Mouse (Mus musculus): ENCODE measurements around the gene Wif1. TPM values are rescaled to one million over a fixed set of nuclear protein-coding genes. Genes with fewer than 3 reads are reported as not detected.
A peak's percentile ranks its signal among the peaks of the same experiment; 100 is the strongest.

Wif1 gene
- total and polyA plus RNA-seq, 3 experiments, result not detected

GRCm38 (mm10) chr10:121055452-121056188 is 21.9 kb downstream of the Wif1 start:
- H3K9me3 ChIP-seq (replicated peaks; ENCODE audit: low read length), result peaks cover 3% of the 10 kb centered on the region
- H3K4me1 ChIP-seq (ENCODE audit: control insufficient read depth in 1 of 2, insufficient read depth in 2 of 2), result peaks cover 0 to 4% of the 10 kb centered on the region in 2 experiments; a peak in 2 of 4 replicates
- H3K4me2 ChIP-seq (ENCODE audit: insufficient read depth, low read depth, poor library complexity, severe bottlenecking), result peak overlapping the region; percentile 50; the same call in 1 of the 2 replicates
- DNase-seq (ENCODE audit: extremely low read depth), result no peak
- dilution Hi-C loops (cut with MboI; ENCODE audit: extremely low pct_ligation_motif_present, extremely low pct_unique_long_range_greater_than_20kb, low sequenced_read_pairs) (no loop called here), in situ Hi-C loops (cut with MboI; ENCODE audit: low pct_ligation_motif_present, low pct_unique_long_range_greater_than_20kb, low sequenced_read_pairs) (no loop called here)
- H3K4me3 ChIP-seq (replicated peaks in 1 of 3; ENCODE audit: low read depth in 2 of 3, low read length in 2 of 3, poor library complexity in 1 of 3), result no peak overlapping the region
- no peak overlapping the region for H3K9ac ChIP-seq (ENCODE audit: insufficient read depth, low read depth)
- no peaks in the 10 kb centered on the region for H3K79me2 ChIP-seq (replicated peaks; ENCODE audit: control insufficient read depth, extremely low read depth, insufficient read depth, poor library complexity, severe bottlenecking)
- no peaks in the 10 kb centered on the region for H3K36me3 ChIP-seq (replicated peaks in 1 of 2; ENCODE audit: control insufficient read depth in 1 of 2, insufficient read depth in 1 of 2, low read length in 1 of 2)
- H3K27me3 ChIP-seq (replicated peaks), result no peaks in the 10 kb centered on the region
- no peak for TF ChIP-seq KAT2A (IDR thresholded peaks at IDR 0.05; ENCODE audit: insufficient replicate concordance, low read length)
- TF ChIP-seq CTCF (conservative IDR thresholded peaks at IDR 0.05 in 1 of 2, IDR thresholded peaks at IDR 0.05 in 1 of 2; ENCODE audit: low read depth in 2 of 2, low read length in 2 of 2), result no peak
- TF ChIP-seq E2F4 (IDR thresholded peaks at IDR 0.05; ENCODE audit: insufficient replicate concordance, low read depth, low read length), result no peak
- no peak for TF ChIP-seq BHLHE40 (IDR thresholded peaks at IDR 0.05; ENCODE audit: low read depth, low read length)
- no peak for TF ChIP-seq RAD21 (IDR thresholded peaks at IDR 0.05; ENCODE audit: low read depth, low read length)
- TF ChIP-seq USF2 (conservative IDR thresholded peaks at IDR 0.05; ENCODE audit: low read depth, low read length), result no peak
- TF ChIP-seq MYC (IDR thresholded peaks at IDR 0.05; ENCODE audit: low read depth, low read length), result no peak
- no peak for TF ChIP-seq SMC3 (IDR thresholded peaks at IDR 0.05; ENCODE audit: low read depth, low read length)
- no peak for TF ChIP-seq MXI1 (IDR thresholded peaks at IDR 0.05; ENCODE audit: low read depth, low read length)
- TF ChIP-seq JUND (conservative IDR thresholded peaks at IDR 0.05; ENCODE audit: low read depth, low read length), result no peak
- TF ChIP-seq CHD2 (IDR thresholded peaks at IDR 0.05; ENCODE audit: low read length), result no peak
- no peak for TF ChIP-seq EP300 (IDR thresholded peaks at IDR 0.05; ENCODE audit: low read length)
- no peak for TF ChIP-seq IRF4 (IDR thresholded peaks at IDR 0.05; ENCODE audit: low read depth, low read length)
- no peak for TF ChIP-seq MAZ (IDR thresholded peaks at IDR 0.05; ENCODE audit: low read depth, low read length)
- no peak for TF ChIP-seq ZMIZ1 (IDR thresholded peaks at IDR 0.05; ENCODE audit: low read depth, low read length)
- TF ChIP-seq ELF1 (IDR thresholded peaks at IDR 0.05; ENCODE audit: low read depth, low read length), result no peak
- no peak overlapping the region for H3K27ac ChIP-seq (ENCODE audit: insufficient read depth, low read depth)

GRCm38 (mm10) chr10:121056823-121057222 is 23.1 kb downstream of the Wif1 start:
- 0 out of 2 replicates have a peak overlapping the region, but pooled peaks have one; percentile 36 for H3K4me2 ChIP-seq (ENCODE audit: insufficient read depth, low read depth, poor library complexity, severe bottlenecking)
- dilution Hi-C loops (cut with MboI; ENCODE audit: extremely low pct_ligation_motif_present, extremely low pct_unique_long_range_greater_than_20kb, low sequenced_read_pairs) (no loop called here), in situ Hi-C loops (cut with MboI; ENCODE audit: low pct_ligation_motif_present, low pct_unique_long_range_greater_than_20kb, low sequenced_read_pairs) (no loop called here)
- TF ChIP-seq RCOR1 (conservative IDR thresholded peaks at IDR 0.05; ENCODE audit: low read depth, low read length) (no peak), RAD21 (IDR thresholded peaks at IDR 0.05; ENCODE audit: low read depth, low read length) (peak; percentile 2), ELF1 (IDR thresholded peaks at IDR 0.05; ENCODE audit: low read depth, low read length) (no peak), USF1 (IDR thresholded peaks at IDR 0.05; ENCODE audit: low read depth, low read length) (no peak)
- H3K36me3 ChIP-seq (replicated peaks in 1 of 2; ENCODE audit: control insufficient read depth in 1 of 2, insufficient read depth in 1 of 2, low read length in 1 of 2), result no peaks in the 10 kb centered on the region
- H3K9ac ChIP-seq (ENCODE audit: insufficient read depth, low read depth), result no peak overlapping the region
- H3K4me3 ChIP-seq (replicated peaks in 1 of 3; ENCODE audit: low read depth in 2 of 3, low read length in 2 of 3, poor library complexity in 1 of 3), result no peak overlapping the region
- peaks cover 0 to 4% of the 10 kb centered on the region in 2 experiments; a peak in 2 of 4 replicates for H3K4me1 ChIP-seq (ENCODE audit: control insufficient read depth in 1 of 2, insufficient read depth in 2 of 2)
- no peaks in the 10 kb centered on the region for H3K79me2 ChIP-seq (replicated peaks; ENCODE audit: control insufficient read depth, extremely low read depth, insufficient read depth, poor library complexity, severe bottlenecking)
- H3K9me3 ChIP-seq (replicated peaks; ENCODE audit: low read length), result peaks cover 3% of the 10 kb centered on the region
- H3K27me3 ChIP-seq (replicated peaks), result no peaks in the 10 kb centered on the region
- H3K27ac ChIP-seq (ENCODE audit: insufficient read depth, low read depth), result no peak overlapping the region
- no peak for DNase-seq (ENCODE audit: extremely low read depth)

Measured in CH12.LX (cell line).